Mouse (Mus musculus) bone marrow, adult 2 months (tissue): ENCODE data around the gene Slc38a3.

Source experiments
- CTCF ChIP-seq: fragments of 200-500 bp; IDR thresholded peaks from 2 replicates; pipeline ENCODE4 v1.5.1; 2011; ENCODE audit warnings: low read length, control low read depth; ENCODE audit not compliant: control insufficient read depth, insufficient read depth
- POLR2A ChIP-seq: fragments of 200-500 bp; IDR thresholded peaks from 2 replicates; pipeline ENCODE4 v1.6.1; 2011; ENCODE audit warnings: low read depth, mild to moderate bottlenecking, control low read depth, low read length, borderline replicate concordance; ENCODE audit not compliant: control insufficient read depth

GRCm38 (mm10) chr9:107688939-107689338 is 19.6 kb upstream of the Slc38a3 start:
- no peak for TF ChIP-seq CTCF
- TF ChIP-seq POLR2A: no peak
